Mouse (Mus musculus) E14TG2a.4 (cell line): ENCODE results near the gene Sec24d.
A peak's percentile ranks its signal among the peaks of the same experiment; 100 is the strongest.

Experiments
- H3K27me3 ChIP-seq: 2 replicates; pipeline ENCODE4 v1.6.1; 2014; ENCODE audit warnings: low read length, control low read depth; ENCODE audit not compliant: insufficient read depth
- H3K36me3 ChIP-seq: 2 replicates; pipeline ENCODE4 v1.6.1; 2014; ENCODE audit warnings: low read length, control low read depth; ENCODE audit not compliant: insufficient read depth
- H3K4me1 ChIP-seq: replicated peaks from 2 replicates; pipeline ENCODE4 v1.6.1; 2014; ENCODE audit warnings: low read depth, low read length, control low read depth
- H3K4me3 ChIP-seq: replicated peaks from 2 replicates; pipeline ENCODE4 v1.5.1; 2014; ENCODE audit warnings: mild to moderate bottlenecking, low read length
- H3K9me3 ChIP-seq: 2 replicates; pipeline ENCODE4 v1.6.1; 2014; ENCODE audit warnings: low read length, control low read depth
- CTCF ChIP-seq: conservative IDR thresholded peaks from 2 replicates; pipeline ENCODE4 v1.5.1; 2014; ENCODE audit warnings: low read length
- NANOG ChIP-seq: IDR thresholded peaks from 2 replicates; pipeline ENCODE4 v1.6.1; 2014; ENCODE audit warnings: borderline replicate concordance, low read length, mixed read lengths
- POU5F1 ChIP-seq: IDR thresholded peaks from 2 replicates; pipeline ENCODE4 v1.6.1; 2014; ENCODE audit warnings: low read length, borderline replicate concordance

Gene Sec24d

GRCm38 (mm10) chr3:123266753-123267651 is at the start of gene Sec24d:
Sec24d (plus strand) TSS chr3:123267455.
- H3K4me3 ChIP-seq, result peak within 1 kb of the TSS; percentile 90
- TF ChIP-seq NANOG, result no peak
- TF ChIP-seq POU5F1, result no peak
- no peaks in the 10 kb centered on the region for H3K9me3 ChIP-seq
- H3K27me3 ChIP-seq, result peaks cover 17% of the 10 kb centered on the region
- H3K4me1 ChIP-seq, result peaks cover 30% of the 10 kb centered on the region
- H3K36me3 ChIP-seq, result peaks cover 24% of the 10 kb centered on the region

- H3K36me3 ChIP-seq, result no peaks in the 10 kb centered on the region
- H3K9me3 ChIP-seq, result no peaks in the 10 kb centered on the region
- TF ChIP-seq NANOG, result no peak
- TF ChIP-seq CTCF, result no peak
- TF ChIP-seq POU5F1, result no peak
- H3K27me3 ChIP-seq, result no peaks in the 10 kb centered on the region
- no peak overlapping the region for H3K4me3 ChIP-seq
- 0 out of 2 replicates have a peak, but pooled peaks cover 4% of the 10 kb centered on the region for H3K4me1 ChIP-seq
Measured at GRCm38 (mm10) chr3:123218646-123219045, 48.6 kb upstream of the Sec24d start.

- no peak overlapping the region for H3K4me3 ChIP-seq
- H3K36me3 ChIP-seq, result no peaks in the 10 kb centered on the region
- no peak for TF ChIP-seq NANOG
- no peak for TF ChIP-seq POU5F1
- no peak for TF ChIP-seq CTCF
- H3K4me1 ChIP-seq, result no peaks in the 10 kb centered on the region
- no peaks in the 10 kb centered on the region for H3K27me3 ChIP-seq
- peaks cover 8% of the 10 kb centered on the region for H3K9me3 ChIP-seq
Measured at GRCm38 (mm10) chr3:123227276-123227675, 40.0 kb upstream of the Sec24d start.

GRCm38 (mm10) chr3:123231639-123232038 is 35.6 kb upstream of the Sec24d start:
- H3K27me3 ChIP-seq, result peaks cover 13% of the 10 kb centered on the region
- H3K9me3 ChIP-seq, result peaks cover 11% of the 10 kb centered on the region
- TF ChIP-seq POU5F1 (no peak), NANOG (no peak), CTCF (no peak)
- no peak overlapping the region for H3K4me3 ChIP-seq
- H3K36me3 ChIP-seq, result no peaks in the 10 kb centered on the region
- peaks cover 12% of the 10 kb centered on the region for H3K4me1 ChIP-seq

- TF ChIP-seq POU5F1 (no peak), CTCF (no peak; the same call in 1 of the 2 replicates), NANOG (no peak)
- peaks cover 17% of the 10 kb centered on the region for H3K4me1 ChIP-seq
- H3K36me3 ChIP-seq, result no peaks in the 10 kb centered on the region
- peaks cover 28% of the 10 kb centered on the region for H3K9me3 ChIP-seq
- H3K27me3 ChIP-seq, result peaks cover 17% of the 10 kb centered on the region
- no peak overlapping the region for H3K4me3 ChIP-seq
Measured at GRCm38 (mm10) chr3:123234191-123234836, 32.9 kb upstream of the Sec24d start.

- TF ChIP-seq NANOG, result no peak
- no peak for TF ChIP-seq CTCF
- TF ChIP-seq POU5F1, result no peak
- Histone ChIP-seq H3K27me3 (peaks cover 17% of the 10 kb centered on the region), H3K4me1 (peaks cover 17% of the 10 kb centered on the region), H3K4me3 (peak overlapping the region; percentile 75), H3K9me3 (peaks cover 28% of the 10 kb centered on the region), H3K36me3 (no peaks in the 10 kb centered on the region)
Measured at GRCm38 (mm10) chr3:123235495-123235894, 31.8 kb upstream of the Sec24d start.

- no peak for TF ChIP-seq CTCF
- no peak for TF ChIP-seq POU5F1
- no peak for TF ChIP-seq NANOG
Measured at GRCm38 (mm10) chr3:123235921-123236320, 31.3 kb upstream of the Sec24d start, which contains the start of gene Synpo2. Synpo2 (minus strand) TSS chr3:123236149.

GRCm38 (mm10) chr3:123237039-123237438 is 30.2 kb upstream of the Sec24d start:
- Histone ChIP-seq H3K27me3 (peaks cover 17% of the 10 kb centered on the region), H3K9me3 (peaks cover 19% of the 10 kb centered on the region), H3K4me1 (peaks cover 17% of the 10 kb centered on the region), H3K36me3 (no peaks in the 10 kb centered on the region), H3K4me3 (no peak overlapping the region)
- no peak for TF ChIP-seq POU5F1
- no peak for TF ChIP-seq NANOG
- TF ChIP-seq CTCF, result no peak

More at GRCm38 (mm10) chr3:123235921-123236320, 31.3 kb upstream of the Sec24d start, which contains the start of gene Synpo2:
- H3K9me3 ChIP-seq, result peaks cover 28% of the 10 kb centered on the region
- peaks cover 17% of the 10 kb centered on the region for H3K27me3 ChIP-seq
- H3K4me3 ChIP-seq, result peak within 1 kb of the TSS; percentile 75
- H3K4me1 ChIP-seq, result peaks cover 17% of the 10 kb centered on the region
- no peaks in the 10 kb centered on the region for H3K36me3 ChIP-seq

GRCm38 (mm10) chr3:123237446-123237845 is 29.8 kb upstream of the Sec24d start:
- H3K4me1 ChIP-seq, result peaks cover 17% of the 10 kb centered on the region
- TF ChIP-seq NANOG (no peak), CTCF (no peak), POU5F1 (no peak)
- no peak overlapping the region for H3K4me3 ChIP-seq
- peaks cover 17% of the 10 kb centered on the region for H3K27me3 ChIP-seq
- H3K36me3 ChIP-seq, result no peaks in the 10 kb centered on the region
- H3K9me3 ChIP-seq, result peaks cover 19% of the 10 kb centered on the region
